Mouse (Mus musculus) MEL (cell line): ENCODE measurements at regions not wholly inside any gene's neighbourhood (a gene's known extent, or its start where the extent isn't known, plus 50 kb on each side); places are given as distances from the start of the nearest gene placed in this dataset.

Experiments used
- CTCF ChIP-seq, 3 experiments: IDR thresholded peaks in 2 of 3; conservative IDR thresholded peaks in 1 of 3; 2 replicates each; pipeline ENCODE4 v1.5.1; 2011 to 2012; ENCODE audit warnings: low read length in 3 of 3, low read depth in 2 of 3, mild to moderate bottlenecking in 2 of 3, improper control_type of control experiment in 1 of 3, inconsistent platforms in 1 of 3, mixed read lengths in 1 of 3, moderate library complexity in 1 of 3; ENCODE audit not compliant: control insufficient read depth in 1 of 3, insufficient read depth in 1 of 3, poor library complexity in 1 of 3, severe bottlenecking in 1 of 3
- EP300 ChIP-seq, 2 experiments: IDR thresholded peaks; 2 replicates each; pipeline ENCODE4 v1.6.1; 2011; ENCODE audit warnings: improper control_type of control experiment in 2 of 2, low read length in 2 of 2, low read depth in 1 of 2, mild to moderate bottlenecking in 1 of 2
- MAX ChIP-seq: IDR thresholded peaks from 2 replicates; pipeline ENCODE4 v1.6.1; 2011; ENCODE audit warnings: low read length, improper control_type of control experiment

DNA sequence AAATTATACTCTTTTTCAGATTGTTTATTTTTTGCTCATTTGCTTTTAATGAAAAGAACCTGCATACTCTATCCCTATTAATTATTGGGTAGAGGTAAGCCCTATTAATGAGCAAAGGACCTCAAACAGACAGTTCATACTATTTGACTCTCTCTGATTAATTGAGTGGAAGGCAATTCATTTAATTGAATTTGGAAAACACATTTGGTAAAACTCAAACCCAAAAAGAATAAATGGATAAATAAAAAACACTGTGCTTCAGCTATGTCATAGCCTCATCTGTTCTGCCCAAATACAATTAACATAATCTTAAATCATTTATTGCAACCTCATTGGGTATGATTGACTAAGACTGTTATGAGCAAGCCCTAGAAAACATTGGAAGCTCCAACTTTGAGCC is 874.8 kb downstream of the Adgrl2 start:
- TF ChIP-seq MAX (no peak), CTCF (IDR thresholded peaks at IDR 0.05 in 2 of 3, conservative IDR thresholded peaks at IDR 0.05 in 1 of 3; ENCODE audit: control insufficient read depth in 1 of 3, insufficient read depth in 1 of 3, low read depth in 2 of 3, low read length in 3 of 3, poor library complexity in 1 of 3, severe bottlenecking in 1 of 3) (no peak), EP300 (IDR thresholded peaks at IDR 0.05; ENCODE audit: low read depth in 1 of 2, low read length in 2 of 2) (no peak)
